Mouse (Mus musculus) heart, adult 2 months (tissue): ENCODE data around the gene Zfp366. TPM values are rescaled to one million over a fixed set of nuclear protein-coding genes. Genes with fewer than 3 reads are reported as not detected.
A peak's percentile ranks its signal among the peaks of the same experiment; 100 is the strongest.

ENCODE experiments used
- DNase-seq, 2 experiments: peaks; one replicate each; pipeline ENCODE4 v3.0.0; 2021
- H3K27ac ChIP-seq: fragments of 200-600 bp; 2 replicates; pipeline ENCODE4 v1.8.1; 2022
- H3K27me3 ChIP-seq: fragments of 200-500 bp; 2 replicates; pipeline ENCODE4 v1.6.1; 2012; ENCODE audit warnings: mild to moderate bottlenecking, low read length, inconsistent platforms, mixed read lengths; ENCODE audit not compliant: control insufficient read depth, insufficient read depth
- H3K36me3 ChIP-seq: fragments of 200-500 bp; 2 replicates; pipeline ENCODE4 v1.6.1; 2012; ENCODE audit warnings: low read length, inconsistent platforms; ENCODE audit not compliant: control insufficient read depth, insufficient read depth
- H3K4me1 ChIP-seq: fragments of 200-500 bp; 2 replicates; pipeline ENCODE4 v1.6.1; 2011; ENCODE audit warnings: low read length; ENCODE audit not compliant: control insufficient read depth, insufficient read depth
- H3K4me3 ChIP-seq: fragments of 200-600 bp; 2 replicates; pipeline ENCODE4 v1.8.1; 2022
- H3K79me2 ChIP-seq: fragments of 200-500 bp; replicated peaks from 2 replicates; pipeline ENCODE4 v1.6.1; 2012; ENCODE audit warnings: mild to moderate bottlenecking, inconsistent platforms, low read length, moderate library complexity, mixed read lengths; ENCODE audit not compliant: control insufficient read depth, insufficient read depth
- H3K9ac ChIP-seq: fragments of 200-500 bp; 2 replicates; pipeline ENCODE4 v1.6.1; 2012; ENCODE audit warnings: low read depth, mild to moderate bottlenecking, control low read depth, inconsistent platforms, low read length, mixed read lengths
- CTCF ChIP-seq: fragments of 200-600 bp; IDR thresholded peaks from 2 replicates; pipeline ENCODE4 v1.8.1; 2022; ENCODE audit warnings: antibody characterized with exemption, mild to moderate bottlenecking, moderate library complexity
- EP300 ChIP-seq: fragments of 200-500 bp; IDR thresholded peaks from 2 replicates; pipeline ENCODE4 v1.6.1; 2011; ENCODE audit warnings: low read depth, low read length, control low read depth; ENCODE audit not compliant: insufficient read depth
- POLR2A ChIP-seq: fragments of 200-500 bp; IDR thresholded peaks from 2 replicates; pipeline ENCODE4 v1.6.1; 2011; ENCODE audit warnings: mild to moderate bottlenecking, low read depth, low read length, control low read depth; ENCODE audit not compliant: insufficient read depth
- WGBS: fragments of 180-500 bp; shearing (Covaris S2); methylation state at CpG from one replicate; pipeline ENCODE4 v1.1.7; 2018; 5-methylcytosine and 5-hydroxymethylcytosine counted together
- intact Hi-C: fragments of 180-260 bp; cut with DNase I; formaldehyde crosslinking; loops from one replicate; pipeline ENCODE4 v1.15.1; 2025
- polyA plus RNA-seq: library from polyadenylated mRNA; depleted of rRNA; stranded (reverse); fragments of >200 nt; gene quantifications from 2 replicates; pipeline ENCODE4 v1.2.3, GENCODE M21; 2012
- total RNA-seq, 2 experiments: library from RNA; stranded (reverse); gene quantifications; 2 replicates each; pipeline ENCODE4 v1.2.3; 2021

Zfp366 gene
- total and polyA plus RNA-seq, 3 experiments, result 5.0 to 14.4 (median 9.7) TPM

DNA sequence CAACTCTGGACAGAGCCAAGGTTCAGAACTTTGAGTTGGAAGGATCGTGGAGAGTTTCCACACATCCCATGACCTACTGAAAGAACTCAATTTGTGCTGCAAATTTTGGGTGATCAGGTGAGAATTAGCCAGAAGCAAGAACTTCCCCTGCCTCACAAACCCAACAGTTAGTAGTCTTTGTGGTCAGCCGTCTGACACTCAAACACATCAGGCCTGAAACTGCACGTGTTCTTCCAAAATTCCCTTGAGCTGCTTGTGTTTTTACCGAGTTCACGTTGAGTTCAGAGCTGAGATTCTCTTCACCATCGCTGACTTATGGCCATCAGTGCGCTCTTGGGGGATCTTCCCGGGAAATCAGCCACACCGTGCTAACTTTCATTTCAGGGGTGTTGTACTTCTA is 22.6 kb downstream of the Zfp366 start:
- 90% methylated on average over 9 of the region's 9 CpGs for WGBS
- no peak overlapping the region for H3K4me3 ChIP-seq
- H3K4me1 ChIP-seq, result peaks cover 10% of the 10 kb centered on the region
- no peaks in the 10 kb centered on the region for H3K27me3 ChIP-seq
- peaks cover 2% of the 10 kb centered on the region; the same call in 1 of the 2 replicates for H3K79me2 ChIP-seq
- intact Hi-C loops, result no loop called here
- peaks cover 9% of the 10 kb centered on the region for H3K36me3 ChIP-seq
- TF ChIP-seq POLR2A (no peak), CTCF (no peak), EP300 (no peak)
- DNase-seq, result peak in 1 of 2 experiments; percentile 8
- H3K9ac ChIP-seq, result no peak overlapping the region
- H3K27ac ChIP-seq, result no peak overlapping the region

DNA sequence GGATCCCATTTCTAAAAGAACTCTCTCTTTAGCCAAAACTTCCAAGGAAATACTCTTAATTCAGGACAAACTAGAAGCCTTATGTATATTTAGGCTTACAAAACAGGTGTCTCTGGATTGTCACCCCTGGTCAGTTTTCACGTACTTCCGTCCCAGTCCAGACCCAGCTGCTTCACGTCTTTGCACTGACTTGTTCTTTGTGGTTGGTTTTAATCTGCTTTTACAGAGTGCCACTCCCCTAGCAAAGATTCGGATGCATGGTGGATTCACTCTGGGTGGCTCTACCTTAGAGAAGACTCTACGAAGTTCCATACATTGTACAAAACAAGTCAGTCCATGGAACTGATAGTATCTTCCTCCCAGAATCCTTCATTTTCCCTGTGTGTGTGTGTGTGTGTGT is 25.2 kb downstream of the Zfp366 start:
- intact Hi-C loops, result no loop called here
- 93% methylated on average over 5 of the region's 5 CpGs for WGBS
- Histone ChIP-seq H3K27me3 (no peaks in the 10 kb centered on the region), H3K9ac (no peak overlapping the region), H3K4me3 (no peak overlapping the region), H3K27ac (no peak overlapping the region), H3K4me1 (no peaks in the 10 kb centered on the region; the same call in none of the 2 replicates), H3K79me2 (no peaks in the 10 kb centered on the region), H3K36me3 (peaks cover 3% of the 10 kb centered on the region; the same call in 1 of the 2 replicates)
- no peak for TF ChIP-seq EP300
- TF ChIP-seq CTCF, result no peak
- no peak for TF ChIP-seq POLR2A
- no peak for DNase-seq

DNA sequence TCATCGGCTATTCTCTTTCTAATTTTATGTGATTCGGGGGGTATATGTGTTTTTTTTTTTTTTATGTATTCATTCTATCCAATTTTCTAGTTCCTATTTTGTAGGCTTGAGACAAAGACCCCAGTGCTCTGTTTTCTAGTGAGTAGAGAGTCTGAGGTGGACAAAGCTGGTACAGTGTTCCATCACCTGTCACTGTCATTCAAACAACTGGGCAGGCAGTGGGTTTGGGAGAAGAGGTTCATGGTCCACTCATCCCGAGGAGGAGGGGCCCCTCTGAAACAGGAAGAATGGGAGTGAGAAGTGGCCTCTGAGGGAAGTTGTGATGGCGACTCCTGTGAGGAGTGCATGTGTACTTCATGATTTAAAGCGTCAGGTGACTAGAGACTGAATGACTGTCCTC is 26.2 kb downstream of the Zfp366 start:
- DNase-seq, result no peak
- Histone ChIP-seq H3K36me3 (0 out of 2 replicates have a peak, but pooled peaks cover 3% of the 10 kb centered on the region), H3K79me2 (no peaks in the 10 kb centered on the region), H3K27ac (no peak overlapping the region), H3K4me3 (no peak overlapping the region), H3K4me1 (no peaks in the 10 kb centered on the region; the same call in none of the 2 replicates), H3K27me3 (no peaks in the 10 kb centered on the region), H3K9ac (no peak overlapping the region)
- TF ChIP-seq CTCF (no peak), EP300 (no peak), POLR2A (no peak)
- WGBS, result 67% methylated on average over 5 of the region's 5 CpGs
- intact Hi-C loops, result no loop called here

DNA sequence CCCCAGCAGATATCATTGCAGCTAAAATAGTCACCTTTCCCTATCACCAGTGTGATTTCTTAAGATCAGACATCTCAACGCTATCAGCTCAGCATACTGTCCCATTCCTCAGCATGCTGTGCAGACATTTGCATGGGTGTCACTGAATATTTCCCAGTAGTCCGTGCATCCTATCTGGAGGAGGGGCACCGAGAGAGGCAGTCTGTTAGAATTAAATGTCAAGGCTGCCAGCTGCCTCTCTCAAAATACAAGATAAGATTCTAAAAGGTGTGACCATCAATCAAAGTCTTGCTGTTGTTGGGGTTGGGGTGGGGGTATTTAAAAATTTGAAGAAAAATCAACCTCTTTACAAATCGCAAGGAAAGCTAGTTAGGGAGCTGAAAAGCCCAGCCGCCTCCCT is 28.4 kb downstream of the Zfp366 start:
- DNase-seq, result no peak
- intact Hi-C loops, result no loop called here
- no peaks in the 10 kb centered on the region for H3K27me3 ChIP-seq
- TF ChIP-seq POLR2A (no peak), CTCF (no peak), EP300 (no peak)
- H3K4me1 ChIP-seq, result no peaks in the 10 kb centered on the region; the same call in none of the 2 replicates
- no peak overlapping the region for H3K27ac ChIP-seq
- WGBS, result 52% methylated on average over 5 of the region's 5 CpGs
- peaks cover 11% of the 10 kb centered on the region for H3K36me3 ChIP-seq
- no peaks in the 10 kb centered on the region for H3K79me2 ChIP-seq
- H3K9ac ChIP-seq, result no peak overlapping the region
- H3K4me3 ChIP-seq, result no peak overlapping the region

DNA sequence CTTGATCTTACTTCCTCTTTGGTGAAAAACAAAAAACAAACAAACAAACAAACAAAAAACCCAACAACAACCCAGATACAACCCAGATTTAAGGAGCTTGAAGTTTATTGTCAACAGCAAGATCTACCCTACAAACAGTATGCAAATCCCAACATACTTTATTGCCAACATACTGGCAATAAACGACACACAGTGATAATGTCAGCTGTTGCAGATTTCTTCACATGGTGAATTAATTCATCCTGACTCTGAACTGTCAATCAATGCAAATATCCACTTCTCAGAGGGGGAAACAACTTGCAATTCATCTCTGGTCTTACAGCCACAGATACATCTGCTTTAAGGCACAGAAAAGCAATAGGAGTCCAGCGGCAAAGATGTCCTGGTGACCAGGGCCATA is 31.4 kb downstream of the Zfp366 start:
- intact Hi-C loops, result no loop called here
- TF ChIP-seq POLR2A, result no peak
- no peak for TF ChIP-seq CTCF
- no peak for TF ChIP-seq EP300
- Histone ChIP-seq H3K27me3 (no peaks in the 10 kb centered on the region), H3K4me1 (peaks cover 5% of the 10 kb centered on the region), H3K27ac (no peak overlapping the region), H3K4me3 (no peak overlapping the region), H3K36me3 (peaks cover 11% of the 10 kb centered on the region), H3K79me2 (no peaks in the 10 kb centered on the region), H3K9ac (no peak overlapping the region)
- WGBS, result 89% methylated on average over 2 of the region's 2 CpGs
- DNase-seq, result no peak

DNA sequence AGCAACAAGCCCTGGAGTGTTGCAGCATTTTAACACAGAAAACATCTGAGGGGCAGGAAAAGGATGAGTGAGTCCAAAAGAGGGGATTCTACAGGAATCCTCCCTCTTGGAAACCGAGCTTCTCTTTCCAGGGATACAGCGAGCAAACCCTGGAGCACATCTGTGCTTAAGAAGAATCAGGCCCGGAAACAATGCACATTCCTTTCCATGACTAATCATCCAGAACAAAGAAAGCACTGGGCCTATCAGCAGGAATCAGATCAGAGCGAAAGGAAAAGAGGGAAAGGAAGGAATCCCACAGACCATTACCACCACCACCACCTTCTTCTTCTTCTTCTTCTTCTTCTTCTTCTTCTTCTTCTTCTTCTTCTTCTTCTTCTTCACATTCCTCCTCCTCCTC is 33.4 kb downstream of the Zfp366 start:
- DNase-seq, result peak in 1 of 2 experiments; percentile 16
- TF ChIP-seq EP300, result no peak
- TF ChIP-seq CTCF, result no peak
- TF ChIP-seq POLR2A, result peak; percentile 48; the same call in 1 of the 2 replicates
- peak overlapping the region; percentile 21 for H3K27ac ChIP-seq

More for the DNA sequence above, 33.4 kb downstream of the Zfp366 start:
- Histone ChIP-seq H3K9ac (no peak overlapping the region), H3K27me3 (no peaks in the 10 kb centered on the region), H3K36me3 (peaks cover 10% of the 10 kb centered on the region), H3K4me1 (peaks cover 6% of the 10 kb centered on the region), H3K4me3 (no peak overlapping the region), H3K79me2 (no peaks in the 10 kb centered on the region)
- intact Hi-C loops, result no loop called here
- WGBS, result 24% methylated on average over 4 of the region's 4 CpGs
